Mouse (Mus musculus) embryonic facial prominence, embryonic 13.5 days (tissue): ENCODE measurements around the gene Gm30191. TPM values are rescaled to one million over a fixed set of nuclear protein-coding genes. Genes with fewer than 3 reads are reported as not detected.

Experiments
- ATAC-seq: fragments of 200-750 bp; cut with Nextera tagmentation; 2 replicates; pipeline ENCODE4 v1.8.0; 2017; ENCODE audit warnings: low read depth; ENCODE audit not compliant: insufficient number of reproducible peaks, insufficient read depth, low FRiP score, low TSS enrichment
- H3K27ac ChIP-seq: fragments of 300-500 bp; sonication (generic); 2 replicates; pipeline ENCODE4 v1.5.1; 2015; ENCODE audit warnings: moderate library complexity, mild to moderate bottlenecking, inconsistent platforms
- H3K27me3 ChIP-seq: fragments of 300-500 bp; sonication (generic); 2 replicates; pipeline ENCODE4 v1.6.1; 2015; ENCODE audit warnings: mild to moderate bottlenecking, inconsistent platforms
- H3K36me3 ChIP-seq: fragments of 300-500 bp; sonication (generic); 2 replicates; pipeline ENCODE4 v1.6.1; 2015; ENCODE audit warnings: mild to moderate bottlenecking, inconsistent platforms
- H3K4me1 ChIP-seq: fragments of 300-500 bp; sonication (generic); 2 replicates; pipeline ENCODE4 v1.6.1; 2015; ENCODE audit warnings: inconsistent platforms
- H3K4me2 ChIP-seq: fragments of 300-500 bp; sonication (generic); 2 replicates; pipeline ENCODE4 v1.6.1; 2015; ENCODE audit warnings: moderate library complexity, mild to moderate bottlenecking, inconsistent platforms
- H3K4me3 ChIP-seq: fragments of 300-500 bp; sonication (generic); 2 replicates; pipeline ENCODE4 v1.5.1; 2015; ENCODE audit warnings: mild to moderate bottlenecking, inconsistent platforms
- H3K9ac ChIP-seq: fragments of 300-500 bp; sonication (generic); 2 replicates; pipeline ENCODE4 v1.6.1; 2015; ENCODE audit warnings: mild to moderate bottlenecking, inconsistent platforms
- H3K9me3 ChIP-seq: fragments of 300-500 bp; sonication (generic); 2 replicates; pipeline ENCODE4 v1.6.1; 2016; ENCODE audit warnings: inconsistent platforms
- WGBS: fragments of 180-500 bp; shearing (Covaris S2); methylation state at CpG from one replicate; pipeline ENCODE4 v1.1.7; 2015; ENCODE audit warnings: mixed read lengths; 5-methylcytosine and 5-hydroxymethylcytosine counted together
- polyA plus RNA-seq: library from polyadenylated mRNA; unstranded; fragments of >200 nt; fragmentation: Nextera tagmentation; extraction: Ambion mirVana; gene quantifications from 2 replicates; pipeline ENCODE4 v1.2.1, GENCODE M21; 2015

Gene Gm30191
- polyA plus RNA-seq, 1 experiment from 2014 or later: not detected

DNA sequence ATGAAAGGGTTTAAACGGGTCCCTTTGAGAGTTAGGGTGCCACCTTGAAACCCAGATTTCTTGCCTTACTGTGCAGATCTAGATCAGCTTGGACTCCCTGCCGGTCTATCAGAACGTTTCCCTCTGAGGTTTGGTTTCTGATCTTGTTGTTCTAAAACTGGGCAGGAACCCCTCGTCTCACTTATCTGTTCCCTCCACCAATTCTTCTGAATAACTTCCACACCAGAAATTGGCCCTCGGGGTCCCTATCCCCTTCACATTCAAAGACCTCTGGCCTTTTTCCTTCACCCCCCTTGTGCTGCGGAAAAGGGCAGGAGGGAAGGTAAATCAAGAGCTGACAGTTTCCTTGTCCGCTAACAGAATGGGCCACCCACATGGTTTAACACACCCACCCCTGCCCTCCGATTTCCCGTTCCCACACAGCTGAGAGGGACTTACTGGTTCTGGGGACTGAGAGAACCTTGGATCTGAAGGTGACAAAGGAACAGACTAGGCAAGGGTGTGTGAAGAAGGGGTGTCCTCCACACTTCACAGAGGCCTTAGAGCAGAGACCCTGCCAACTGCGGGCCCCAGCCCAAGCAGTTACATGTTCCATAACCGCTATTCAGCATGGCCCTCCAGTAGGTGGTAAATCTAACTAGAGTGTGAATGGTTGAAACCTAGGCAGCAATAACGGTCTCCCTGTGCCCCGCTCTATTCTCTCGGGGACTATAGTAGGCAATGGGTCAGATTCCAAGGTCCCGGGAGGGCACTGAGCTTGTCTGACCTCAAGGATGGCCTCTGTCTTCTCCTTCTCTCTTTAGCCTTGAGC lies 6.4 kb downstream of the Gm30191 start:
- Histone ChIP-seq H3K4me3 (peak overlapping the region; percentile 54), H3K9me3 (no peaks in the 10 kb centered on the region), H3K9ac (peak overlapping the region; percentile 61), H3K4me2 (peak overlapping the region; percentile 95), H3K36me3 (no peaks in the 10 kb centered on the region), H3K4me1 (peaks cover 78% of the 10 kb centered on the region), H3K27me3 (peaks cover 88% of the 10 kb centered on the region), H3K27ac (peak overlapping the region; percentile 30; the same call in 1 of the 2 replicates)
- WGBS: 11% methylated on average over 15 of the region's 15 CpGs
- ATAC-seq: no peak

DNA sequence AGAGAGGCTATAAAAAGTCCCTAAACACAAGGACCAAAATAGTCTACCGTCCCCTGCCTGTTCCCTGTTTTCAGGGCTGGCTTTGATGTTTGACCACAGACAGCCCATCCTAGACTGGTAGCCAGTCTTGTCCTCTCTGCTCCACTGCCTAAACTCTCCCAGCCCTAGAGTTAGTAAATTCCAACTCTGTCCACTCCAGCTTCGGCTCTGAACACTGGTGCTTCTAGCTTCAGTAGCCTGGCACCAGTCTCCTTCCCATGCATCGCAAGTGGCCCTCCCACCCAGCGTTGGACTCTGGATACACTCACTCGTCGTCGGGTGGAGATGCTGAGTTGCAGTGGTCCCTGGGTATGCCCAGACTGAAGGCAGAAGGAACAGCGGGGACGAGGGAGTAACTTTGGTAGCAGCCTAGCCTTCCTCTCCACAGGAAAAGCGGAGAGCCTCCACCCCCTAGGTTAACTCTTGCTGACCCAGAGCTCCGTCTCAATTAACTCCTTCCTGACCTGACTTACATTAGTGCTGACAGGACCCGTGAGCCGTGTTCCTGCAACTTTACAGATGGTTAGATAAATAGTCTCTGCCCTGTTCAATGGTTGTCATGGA lies 7.1 kb downstream of the Gm30191 start, which contains the start of gene Grrp1:
TSS of gene Grrp1 (minus strand) at position 385 of the 603 bp plus-strand sequence.
- Histone ChIP-seq H3K9ac (peak within 1 kb of the TSS; percentile 61), H3K4me1 (peaks cover 83% of the 10 kb centered on the region), H3K27ac (peak within 1 kb of the TSS; percentile 30; the same call in 1 of the 2 replicates)

GRCm38 (mm10) chr4:134254835-134255234 lies 8.1 kb downstream of the Gm30191 start:
- Histone ChIP-seq H3K9ac (no peak overlapping the region), H3K27me3 (peaks cover 71% of the 10 kb centered on the region), H3K4me3 (no peak overlapping the region), H3K36me3 (no peaks in the 10 kb centered on the region), H3K4me2 (no peak overlapping the region), H3K4me1 (peaks cover 75% of the 10 kb centered on the region), H3K9me3 (no peaks in the 10 kb centered on the region), H3K27ac (no peak overlapping the region)
- ATAC-seq: no peak
- WGBS: 29% methylated on average over 3 of the region's 3 CpGs

More for the DNA sequence above, 7.1 kb downstream of the Gm30191 start, which contains the start of gene Grrp1:
- Histone ChIP-seq H3K9me3 (no peaks in the 10 kb centered on the region), H3K4me3 (peak within 1 kb of the TSS; percentile 54), H3K36me3 (no peaks in the 10 kb centered on the region), H3K4me2 (peak within 1 kb of the TSS; percentile 95), H3K27me3 (peaks cover 81% of the 10 kb centered on the region)
- no peak for ATAC-seq
- 2% methylated on average over 13 of the region's 13 CpGs for WGBS

GRCm38 (mm10) chr4:134255854-134256253 lies 9.1 kb downstream of the Gm30191 start:
- Histone ChIP-seq H3K9ac (no peak overlapping the region), H3K4me1 (peaks cover 66% of the 10 kb centered on the region), H3K9me3 (no peaks in the 10 kb centered on the region), H3K4me3 (no peak overlapping the region), H3K27me3 (peaks cover 61% of the 10 kb centered on the region), H3K36me3 (no peaks in the 10 kb centered on the region), H3K27ac (no peak overlapping the region), H3K4me2 (no peak overlapping the region)
- no peak for ATAC-seq
- 27% methylated on average over 4 of the region's 4 CpGs for WGBS

DNA sequence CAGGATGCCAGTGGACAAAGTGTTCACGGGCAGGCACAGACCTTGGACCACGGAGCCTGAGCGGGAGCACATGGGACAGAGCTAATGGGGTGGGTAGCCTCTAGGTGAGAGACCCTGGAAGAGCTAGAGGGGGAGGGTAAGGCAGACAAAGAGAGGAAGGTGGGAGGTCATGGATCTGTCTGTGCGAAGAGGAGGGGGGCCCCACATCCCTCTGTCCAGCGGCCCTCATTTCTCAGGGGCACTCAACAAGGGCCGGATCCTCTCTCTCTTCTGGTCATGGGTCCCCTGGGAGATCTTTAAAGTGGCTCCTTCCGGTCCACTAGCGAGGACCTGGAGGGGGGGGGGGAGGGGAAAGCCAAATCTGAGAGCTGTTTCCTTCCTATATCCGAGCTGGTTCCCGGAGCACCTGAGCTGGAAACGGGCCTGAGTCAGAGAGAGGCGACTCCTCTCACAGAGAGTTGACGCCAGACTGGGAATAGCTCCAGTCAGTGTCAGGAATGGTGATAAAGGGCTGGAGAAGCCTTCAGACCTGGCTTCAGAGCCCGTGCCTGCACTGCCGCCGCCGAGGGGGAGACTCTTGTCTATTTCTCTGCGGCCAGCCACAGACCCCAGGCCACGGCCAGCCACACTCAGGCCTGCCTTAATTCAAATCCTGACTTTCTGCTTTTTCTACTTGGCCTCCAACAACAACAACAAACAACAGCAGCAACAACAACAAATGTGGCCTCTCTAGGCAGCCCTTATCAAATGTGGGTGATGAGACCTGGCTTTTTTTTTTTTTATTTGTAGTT lies 9.9 kb downstream of the Gm30191 start:
- no peak overlapping the region; the same call in 1 of the 2 replicates for H3K27ac ChIP-seq
- ATAC-seq: no peak
- H3K4me2 ChIP-seq: no peak overlapping the region
- no peaks in the 10 kb centered on the region for H3K36me3 ChIP-seq
- H3K4me3 ChIP-seq: no peak overlapping the region
- no peaks in the 10 kb centered on the region for H3K9me3 ChIP-seq
- peaks cover 53% of the 10 kb centered on the region for H3K27me3 ChIP-seq
- H3K9ac ChIP-seq: peak overlapping the region; percentile 27; the same call in 1 of the 2 replicates
- peaks cover 58% of the 10 kb centered on the region for H3K4me1 ChIP-seq
- 13% methylated on average over 19 of the region's 19 CpGs for WGBS

DNA sequence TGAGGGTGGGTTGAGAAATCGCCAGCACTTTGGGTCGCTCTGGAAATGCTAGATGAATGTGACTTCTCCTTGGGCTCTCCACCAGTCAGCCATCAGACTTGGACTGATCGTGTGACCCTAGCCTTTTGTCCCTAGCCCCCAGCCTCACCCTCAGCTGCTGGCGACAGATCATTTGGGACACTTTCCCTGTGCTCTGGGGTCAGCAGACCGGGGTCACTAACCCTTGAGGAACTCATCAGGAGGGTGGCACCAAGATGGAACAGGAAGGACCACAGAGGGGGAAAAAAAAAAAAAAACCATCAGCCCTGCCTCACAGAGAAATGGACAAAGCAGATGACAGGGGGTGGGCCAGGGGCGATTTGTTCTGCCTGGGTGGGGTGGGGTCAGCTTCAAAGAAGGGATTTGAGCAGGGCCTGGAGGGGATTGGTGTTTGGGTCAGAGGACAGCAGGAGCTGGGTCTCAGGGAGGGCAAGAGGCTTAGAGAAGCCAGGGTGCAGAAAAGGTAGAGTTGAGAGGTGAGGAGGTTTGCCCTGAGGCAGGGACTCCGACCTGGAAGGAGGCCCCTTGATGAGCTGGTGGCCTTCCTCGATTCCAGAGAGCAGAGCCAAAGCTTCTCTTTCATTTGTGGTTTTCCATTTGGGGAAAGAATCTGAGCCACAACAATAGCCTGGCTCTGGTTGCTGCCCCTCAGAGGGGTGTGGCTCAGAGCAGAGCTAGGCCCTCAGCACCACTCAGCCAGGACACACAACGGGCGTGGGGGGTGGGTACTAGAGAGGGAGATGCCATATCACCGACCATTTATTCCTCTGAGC lies 10.7 kb downstream of the Gm30191 start:
- H3K4me1 ChIP-seq: peaks cover 50% of the 10 kb centered on the region
- H3K9ac ChIP-seq: 0 out of 2 replicates have a peak overlapping the region, but pooled peaks have one; percentile 27
- WGBS: 14% methylated on average over 11 of the region's 11 CpGs
- H3K9me3 ChIP-seq: no peaks in the 10 kb centered on the region
- no peak for ATAC-seq
- H3K4me2 ChIP-seq: no peak overlapping the region
- no peaks in the 10 kb centered on the region for H3K36me3 ChIP-seq
- peaks cover 45% of the 10 kb centered on the region for H3K27me3 ChIP-seq
- no peak overlapping the region for H3K27ac ChIP-seq
- H3K4me3 ChIP-seq: no peak overlapping the region

DNA sequence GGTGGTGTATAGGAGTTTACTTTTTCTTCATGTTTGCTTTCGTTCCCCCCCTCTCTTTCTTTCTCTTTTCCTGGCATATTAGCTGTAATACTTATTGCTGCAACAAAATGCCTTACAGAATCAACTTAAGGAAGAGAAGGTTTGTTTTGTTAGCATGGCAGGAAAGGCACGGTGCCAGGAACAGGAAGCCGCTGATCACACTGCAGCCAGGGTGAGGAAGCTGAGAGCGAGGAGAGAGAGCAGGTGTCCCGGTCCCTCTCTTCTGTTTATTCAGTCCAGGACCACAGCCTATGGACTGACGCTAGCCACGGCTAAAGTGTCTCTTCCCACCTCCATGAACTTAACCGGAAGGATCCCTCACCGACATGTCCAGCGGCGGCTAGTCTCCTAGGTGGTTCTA lies 11.6 kb downstream of the Gm30191 start:
- H3K27me3 ChIP-seq: peaks cover 36% of the 10 kb centered on the region
- H3K4me1 ChIP-seq: peaks cover 41% of the 10 kb centered on the region
- no peak overlapping the region for H3K9ac ChIP-seq
- 60% methylated on average over 11 of the region's 11 CpGs for WGBS
- H3K4me3 ChIP-seq: no peak overlapping the region
- no peak for ATAC-seq
- H3K4me2 ChIP-seq: no peak overlapping the region
- no peaks in the 10 kb centered on the region for H3K9me3 ChIP-seq
- no peaks in the 10 kb centered on the region for H3K36me3 ChIP-seq
- H3K27ac ChIP-seq: no peak overlapping the region

- Histone ChIP-seq H3K27ac (no peak overlapping the region), H3K9ac (no peak overlapping the region), H3K4me2 (no peak overlapping the region), H3K27me3 (no peaks in the 10 kb centered on the region), H3K9me3 (no peaks in the 10 kb centered on the region), H3K36me3 (no peaks in the 10 kb centered on the region), H3K4me1 (0 out of 2 replicates have a peak, but pooled peaks cover 4% of the 10 kb centered on the region), H3K4me3 (no peak overlapping the region)
- 41% methylated on average over 6 of the region's 6 CpGs for WGBS
- ATAC-seq: no peak
These were observed 16.5 kb downstream of the Gm30191 start for GRCm38 (mm10) chr4:134263191-134263590.

GRCm38 (mm10) chr4:134265860-134266585 lies 19.3 kb downstream of the Gm30191 start:
- no peak for ATAC-seq
- H3K4me1 ChIP-seq: no peaks in the 10 kb centered on the region
- WGBS: 52% methylated on average over 9 of the region's 9 CpGs
- H3K27ac ChIP-seq: no peak overlapping the region
- no peaks in the 10 kb centered on the region for H3K9me3 ChIP-seq
- H3K4me2 ChIP-seq: no peak overlapping the region
- no peak overlapping the region for H3K4me3 ChIP-seq
- H3K36me3 ChIP-seq: no peaks in the 10 kb centered on the region
- no peak overlapping the region for H3K9ac ChIP-seq
- H3K27me3 ChIP-seq: no peaks in the 10 kb centered on the region

- ATAC-seq: no peak
- no peaks in the 10 kb centered on the region for H3K27me3 ChIP-seq
- WGBS: 86% methylated on average over 19 of the region's 19 CpGs
These were observed 21.4 kb downstream of the Gm30191 start for GRCm38 (mm10) chr4:134268102-134268655.

More at GRCm38 (mm10) chr4:134268102-134268655, 21.4 kb downstream of the Gm30191 start:
- H3K36me3 ChIP-seq: no peaks in the 10 kb centered on the region
- H3K9me3 ChIP-seq: no peaks in the 10 kb centered on the region
- H3K4me3 ChIP-seq: no peak overlapping the region
- H3K4me2 ChIP-seq: no peak overlapping the region
- H3K9ac ChIP-seq: no peak overlapping the region
- no peak overlapping the region for H3K27ac ChIP-seq
- peaks cover 5% of the 10 kb centered on the region; the same call in 1 of the 2 replicates for H3K4me1 ChIP-seq
